Mouse (Mus musculus): Measurements from ENCODE around the gene Cpne2.
A peak's percentile ranks its signal among the peaks of the same experiment; 100 is the strongest.

The Cpne2 gene

DNA sequence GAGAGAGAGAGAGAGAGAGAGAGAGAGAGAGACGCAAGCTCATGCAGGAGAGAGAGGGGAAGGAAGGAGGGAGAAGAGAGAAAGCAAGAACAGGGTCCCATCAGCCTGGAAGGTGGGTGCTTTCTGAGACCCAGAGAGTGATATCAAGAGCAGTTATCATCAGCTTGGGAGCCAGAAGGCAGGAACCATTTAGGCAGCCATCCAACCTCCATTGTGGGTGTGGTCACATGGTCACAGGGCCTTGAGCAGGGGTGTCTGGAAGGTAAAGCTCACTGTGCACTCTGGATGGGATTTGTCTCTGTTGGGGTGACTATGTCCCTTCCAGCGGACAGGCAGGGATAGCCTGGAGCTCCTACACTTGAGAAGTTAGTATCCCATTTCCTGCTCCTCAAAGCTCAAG is 7.2 kb downstream of the Cpne2 start:
- DNase-seq, result no peak

DNA sequence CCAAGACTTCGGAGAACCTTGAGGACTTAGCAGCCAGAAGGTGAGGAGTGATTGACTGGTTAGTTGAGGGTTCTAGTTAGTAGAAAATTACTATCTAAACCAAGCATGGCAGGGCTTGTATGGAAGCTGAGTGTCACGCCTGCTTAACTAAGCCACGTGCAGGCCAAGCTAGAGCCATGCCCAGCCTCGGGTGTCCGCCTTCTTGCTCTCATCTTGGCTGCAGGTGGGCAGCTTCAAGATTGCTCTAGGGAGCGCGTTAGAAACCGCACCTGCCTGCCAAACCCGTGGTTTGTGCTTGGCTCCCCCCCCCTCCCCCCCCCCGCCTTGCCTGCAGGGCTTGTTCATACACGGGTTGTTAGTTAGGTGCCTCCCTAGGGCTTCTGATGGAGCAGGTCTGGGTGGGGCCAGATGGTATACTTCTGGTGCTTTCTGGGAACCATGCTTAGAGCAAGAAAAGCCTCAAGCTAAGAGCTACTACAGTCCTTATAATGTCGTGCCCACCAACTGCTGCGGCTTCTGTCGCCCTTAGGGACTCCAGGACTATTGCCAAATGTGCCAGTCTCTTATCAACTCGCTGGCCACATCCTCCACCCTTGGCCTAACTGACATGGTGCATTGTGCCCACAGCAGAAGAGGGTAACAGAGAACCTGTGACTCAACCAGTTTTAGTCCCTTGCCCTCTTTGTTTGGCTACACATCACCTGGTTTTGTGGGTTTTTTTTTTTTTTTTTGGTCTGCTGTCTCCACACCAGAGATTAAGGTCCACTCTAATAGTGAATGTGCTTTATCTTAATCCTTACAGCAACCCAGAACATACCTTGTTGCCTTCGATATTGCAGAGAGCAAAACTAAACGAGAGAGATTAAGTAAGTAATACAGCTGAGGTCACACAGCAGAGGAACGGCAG is 8.4 kb downstream of the Cpne2 start:
- DNase-seq, result no peak

DNA sequence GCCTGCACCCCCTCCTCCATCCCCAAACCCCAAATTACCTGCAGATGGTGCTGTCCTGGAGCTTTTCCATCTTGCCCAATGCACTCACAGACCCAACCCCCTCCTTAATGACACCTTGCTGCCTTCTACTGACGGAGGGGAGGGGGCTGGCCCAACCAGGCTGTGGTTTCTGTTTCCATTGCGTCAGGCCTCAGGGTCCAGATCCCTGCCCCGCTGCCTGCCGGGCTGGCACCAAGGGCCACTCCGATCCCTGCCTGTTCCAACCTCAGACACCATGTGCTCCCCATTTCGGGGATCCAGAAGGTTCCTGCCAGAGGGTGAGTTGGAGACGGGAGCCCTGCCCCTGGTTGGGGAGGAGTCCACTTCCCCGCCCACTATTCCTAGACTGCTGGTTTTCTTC is 11.2 kb downstream of the Cpne2 start:
- no peak for DNase-seq

DNA sequence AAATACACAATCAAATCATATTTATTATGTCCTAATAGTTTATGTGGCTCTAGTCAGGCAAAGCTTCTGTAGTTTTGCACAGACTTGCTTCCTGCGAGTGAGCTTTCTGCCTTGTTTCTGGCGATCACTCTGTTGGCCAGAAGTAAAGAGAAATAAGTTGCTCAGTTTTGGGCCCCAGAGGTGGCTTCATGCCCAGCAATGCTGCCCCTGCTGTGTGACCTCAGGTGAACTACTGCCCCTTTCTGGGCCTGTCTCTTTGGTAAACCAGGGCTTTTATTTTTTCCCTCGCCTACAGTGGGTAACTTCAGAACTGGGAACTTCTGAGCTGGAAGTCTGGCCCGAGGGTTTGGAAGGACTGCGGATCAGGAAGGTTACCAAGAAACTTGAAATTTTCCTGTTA is 16.3 kb downstream of the Cpne2 start:
- DNase-seq, result no peak

DNA sequence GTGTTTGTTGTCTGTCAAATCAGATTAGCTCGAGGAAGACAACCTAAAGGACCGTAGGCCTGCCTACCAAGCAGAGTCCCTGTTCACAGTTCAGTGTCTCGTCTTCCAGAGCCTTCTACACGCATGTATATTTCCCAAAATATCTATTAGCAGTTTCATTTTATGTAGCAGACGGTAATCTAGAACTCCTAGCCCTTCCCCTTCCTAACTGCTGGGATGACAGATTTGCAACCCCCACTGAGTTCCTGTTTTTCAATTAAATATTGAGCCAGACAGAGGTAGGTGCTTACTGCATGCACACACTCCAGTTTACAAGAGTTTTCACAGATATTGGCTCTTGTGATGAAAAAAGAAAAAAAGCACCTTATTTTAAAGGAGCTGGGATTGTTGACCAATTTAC is 16.7 kb downstream of the Cpne2 start:
- DNase-seq, result no peak

DNA sequence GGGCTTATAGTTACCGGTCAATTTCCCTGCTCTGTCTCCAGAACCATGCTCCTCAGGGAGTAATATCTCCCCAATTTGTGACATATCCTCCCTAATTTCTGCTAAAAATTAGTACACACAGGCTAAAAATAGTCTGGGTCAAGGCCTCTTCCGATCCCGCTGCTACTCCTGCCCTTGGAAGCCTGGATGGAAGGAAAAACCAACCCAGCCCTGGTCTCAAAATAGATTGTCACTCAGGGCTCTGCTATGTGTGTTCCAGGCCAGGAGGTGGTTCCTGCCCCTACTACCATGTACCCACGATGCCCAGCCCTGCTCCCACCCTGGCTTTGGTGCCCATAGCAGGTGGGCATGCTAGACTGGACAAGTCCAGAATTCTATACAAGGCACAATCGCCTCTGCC is 17.2 kb downstream of the Cpne2 start:
- peak; percentile 17 to 20 for DNase-seq

DNA sequence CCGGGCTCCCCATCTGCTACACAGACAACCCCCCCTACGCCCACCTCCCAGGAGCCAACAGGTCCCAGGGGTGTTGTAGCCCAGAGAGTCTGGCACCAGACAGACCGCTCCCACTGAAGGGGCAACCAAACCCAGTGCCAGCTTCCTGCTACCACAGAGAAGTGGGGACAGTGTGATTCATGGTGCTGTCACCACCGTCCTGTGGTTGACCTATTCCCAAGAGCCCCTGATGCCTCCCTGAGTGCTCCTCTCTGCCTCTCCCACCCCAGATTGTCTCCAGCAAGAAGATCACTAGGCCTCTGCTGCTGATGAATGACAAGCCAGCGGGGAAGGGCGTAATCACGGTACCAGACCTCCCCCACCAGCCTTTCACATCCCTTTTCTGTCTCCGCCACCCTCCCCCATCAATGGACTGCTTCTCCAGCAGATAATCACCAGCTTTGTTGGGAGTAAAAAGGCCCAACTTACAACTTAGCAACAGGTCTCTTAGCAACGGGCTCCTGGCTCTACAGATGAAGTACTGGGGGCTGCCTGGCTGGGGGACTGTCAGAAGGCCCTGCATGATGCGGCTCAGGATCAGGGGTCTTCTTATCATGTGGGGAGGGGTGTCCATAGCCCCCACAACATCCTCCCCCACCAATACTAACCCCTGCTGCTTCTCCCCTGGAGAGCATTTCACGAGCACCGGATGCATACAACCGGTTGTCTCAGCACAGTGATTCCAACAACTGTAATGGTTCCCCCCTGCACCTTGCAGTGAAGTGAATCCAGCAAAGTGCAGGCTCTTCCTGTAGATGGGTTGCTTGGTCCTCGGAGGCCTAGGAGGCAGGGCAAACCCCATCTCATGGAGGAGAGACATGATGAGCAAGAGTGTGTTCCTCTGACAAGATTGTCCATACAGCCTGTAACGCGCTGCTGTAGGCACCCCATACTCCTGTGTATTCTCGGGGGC is 19.0 kb downstream of the Cpne2 start:
- no peak for DNase-seq

DNA sequence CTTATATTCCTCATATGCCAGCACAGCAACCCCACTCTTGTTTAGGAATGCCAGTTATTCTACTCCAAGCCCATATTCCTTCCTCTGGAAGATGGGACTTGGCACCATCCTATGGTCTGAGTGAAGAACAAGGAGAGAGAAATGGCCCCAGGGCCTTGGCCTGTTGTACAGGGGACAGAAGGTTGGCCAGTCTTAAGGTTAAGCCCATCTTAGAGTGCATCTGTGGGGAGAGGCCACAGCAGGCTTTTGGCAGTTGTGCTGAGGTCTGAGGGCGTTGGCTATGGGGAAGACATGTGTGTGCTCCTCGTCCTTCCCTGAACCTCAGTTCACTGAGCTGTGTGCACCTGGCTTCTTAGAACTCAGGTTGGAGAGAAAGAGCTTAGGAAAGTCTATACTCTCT is 19.9 kb downstream of the Cpne2 start:
- DNase-seq, result no peak

DNA sequence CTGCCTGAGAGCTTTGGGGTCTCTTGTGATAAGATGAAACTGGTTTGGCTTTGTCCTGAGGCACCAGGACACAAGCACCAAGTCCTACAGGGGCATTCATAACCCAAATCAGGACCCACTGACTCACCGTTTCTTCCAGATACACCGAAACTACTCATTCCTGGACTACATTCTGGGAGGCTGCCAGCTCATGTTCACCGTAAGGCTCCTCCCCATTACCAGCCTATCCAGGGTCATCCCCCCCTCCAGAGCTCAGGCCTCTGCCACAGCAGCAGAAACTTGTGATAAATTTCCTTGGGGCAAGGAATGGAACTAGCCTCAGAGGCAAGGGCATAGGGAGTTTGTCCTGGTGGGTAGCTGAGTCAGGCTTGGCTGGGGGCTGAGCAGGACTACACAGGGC is 24.5 kb downstream of the Cpne2 start:
- no peak for DNase-seq

DNA sequence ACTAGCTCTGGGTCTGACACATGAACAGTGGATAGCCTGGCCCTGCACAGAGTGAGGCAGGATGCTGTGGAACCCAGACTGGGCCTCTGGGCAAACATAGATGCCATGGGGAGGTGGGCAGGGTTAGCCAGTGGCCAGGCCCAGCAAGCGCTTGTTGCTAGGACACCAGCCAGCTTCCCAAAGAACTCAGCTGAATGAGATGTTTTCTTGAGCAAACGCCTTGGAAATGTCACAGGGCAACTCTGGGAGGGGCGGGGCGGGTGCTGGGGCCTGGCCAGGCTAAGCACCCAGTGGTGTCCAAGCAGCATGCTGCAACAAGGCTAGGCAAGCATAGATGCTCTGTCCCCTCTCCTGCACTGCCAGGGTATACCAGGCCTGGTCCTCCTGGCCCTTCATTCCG is 28.5 kb downstream of the Cpne2 start:
- no peak for DNase-seq

DNA sequence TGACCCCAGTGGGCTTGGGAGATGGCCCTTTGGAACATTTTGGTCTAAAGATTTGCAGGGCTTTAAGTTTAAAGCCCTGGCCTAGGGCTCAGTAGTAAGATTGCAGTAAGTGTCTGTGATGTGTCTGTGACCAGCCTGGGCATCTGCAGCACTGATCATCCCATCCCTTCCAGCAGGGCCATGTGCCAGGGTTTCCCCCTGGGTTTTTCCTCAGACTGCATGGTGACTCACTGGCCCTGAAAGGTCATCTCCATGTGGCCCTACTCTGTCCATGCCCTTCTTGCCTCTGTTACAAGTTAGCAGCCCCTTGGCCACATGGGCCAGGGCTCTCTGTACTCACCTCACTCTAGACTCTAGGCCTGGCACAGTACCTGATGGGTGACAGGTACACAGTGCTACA is 31.6 kb downstream of the Cpne2 start:
- no peak for DNase-seq

DNA sequence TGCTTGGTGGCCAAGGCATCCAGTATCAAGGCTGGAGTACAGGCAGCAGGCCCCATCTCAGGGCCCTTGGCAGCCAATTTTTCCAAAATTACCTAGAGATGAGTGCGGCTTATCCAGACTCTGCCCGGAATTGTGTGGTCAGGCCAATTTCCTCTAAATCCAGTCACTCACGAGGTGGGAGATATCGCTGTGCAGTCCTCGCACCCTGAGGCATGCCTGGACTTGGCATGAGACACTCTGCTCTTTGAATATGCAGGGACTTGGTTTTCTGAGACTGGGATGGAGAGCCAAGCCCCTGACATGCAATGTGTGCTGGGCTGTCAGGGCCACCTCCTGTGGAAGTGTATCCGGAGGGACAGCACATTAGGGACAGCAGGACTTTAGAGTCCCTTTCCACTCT is 33.2 kb downstream of the Cpne2 start:
- DNase-seq, result no peak

DNA sequence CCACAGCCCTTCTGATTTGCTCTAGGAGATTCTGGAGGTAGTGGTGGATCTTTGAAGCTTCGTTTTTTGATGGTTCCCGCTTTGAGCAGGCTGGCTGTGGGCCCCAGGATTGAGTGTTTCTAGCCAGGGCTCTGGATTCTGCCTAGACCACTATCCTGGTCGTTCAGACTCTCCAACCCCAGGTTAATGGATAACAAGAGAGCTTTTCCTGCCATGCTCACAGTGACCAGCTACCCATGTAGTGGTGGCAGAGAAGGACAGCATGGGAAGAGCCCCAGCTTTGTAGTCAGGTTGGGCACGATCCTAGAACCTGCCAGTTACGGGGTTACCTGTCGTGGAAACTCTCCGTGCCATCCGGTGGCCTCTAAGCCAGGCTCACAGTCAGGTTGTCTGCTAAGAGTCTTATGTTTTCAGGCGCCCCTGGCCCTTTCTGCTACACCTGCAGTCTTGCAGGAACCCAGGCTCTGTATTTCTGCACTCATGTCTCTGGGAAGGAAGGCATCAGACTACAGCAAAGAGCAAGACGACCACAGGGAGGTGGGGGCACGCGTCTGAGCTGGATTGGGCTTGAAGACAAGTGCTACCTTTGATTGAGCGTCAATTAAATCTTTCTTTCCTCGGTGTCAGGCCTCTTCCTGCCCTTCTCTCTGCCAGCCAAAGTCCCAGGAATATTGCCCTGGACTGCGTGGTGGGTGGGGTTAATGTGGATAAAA is 33.8 kb downstream of the Cpne2 start:
- DNase-seq, result peak; percentile 9 to 28

DNA sequence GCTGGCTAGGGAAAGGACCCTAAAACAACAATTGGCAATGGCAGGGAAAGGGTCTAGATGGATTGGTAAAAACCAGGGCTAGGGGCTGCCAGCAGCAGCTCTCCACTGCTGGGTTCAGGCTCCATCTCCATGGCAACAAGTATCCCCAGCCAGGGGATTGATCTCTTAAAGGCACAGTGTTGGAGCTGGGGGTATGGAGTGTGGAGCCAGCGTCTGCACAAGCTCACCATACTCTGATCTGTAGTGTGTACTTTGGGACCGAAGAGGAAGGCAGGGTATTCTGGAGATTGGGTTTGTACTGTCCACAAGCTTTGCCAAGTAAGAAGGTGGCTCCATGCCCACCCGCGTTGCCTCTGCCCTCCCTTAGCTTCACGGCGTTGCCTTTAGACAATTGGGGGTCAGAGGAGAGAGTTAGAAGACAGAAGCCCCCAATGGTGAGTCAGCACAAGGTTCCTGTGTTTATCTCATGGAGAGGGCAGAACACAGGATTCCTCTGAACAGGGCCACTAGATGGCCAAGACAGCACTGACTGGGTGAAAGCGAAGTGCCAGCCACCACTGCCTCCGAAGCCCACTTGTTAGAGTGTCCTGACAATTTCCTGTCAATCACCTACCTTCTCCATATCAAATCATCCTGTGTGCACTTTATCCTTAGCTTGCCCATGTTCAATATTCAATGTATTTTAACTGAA is 34.5 kb downstream of the Cpne2 start:
- DNase-seq, result no peak

DNA sequence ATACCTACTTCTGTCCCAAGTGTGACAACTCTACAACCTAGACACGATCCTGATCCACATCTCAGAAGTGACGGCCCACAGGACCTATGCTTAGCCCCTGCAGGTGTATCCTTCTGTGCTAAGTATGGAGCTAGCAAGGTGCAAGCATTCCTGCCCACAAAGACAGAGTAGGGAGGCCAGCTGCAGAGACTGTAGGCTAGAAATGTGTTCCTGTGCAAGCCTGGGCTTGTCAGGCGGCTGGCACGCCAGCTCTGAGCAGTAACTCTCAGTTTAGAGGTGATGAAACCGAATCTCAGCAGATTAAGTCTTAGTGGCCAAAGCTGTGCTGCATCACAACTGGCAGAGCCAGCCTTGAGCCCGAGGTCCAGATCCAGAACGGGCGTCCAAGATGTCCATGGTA is 35.3 kb downstream of the Cpne2 start:
- no peak for DNase-seq

DNA sequence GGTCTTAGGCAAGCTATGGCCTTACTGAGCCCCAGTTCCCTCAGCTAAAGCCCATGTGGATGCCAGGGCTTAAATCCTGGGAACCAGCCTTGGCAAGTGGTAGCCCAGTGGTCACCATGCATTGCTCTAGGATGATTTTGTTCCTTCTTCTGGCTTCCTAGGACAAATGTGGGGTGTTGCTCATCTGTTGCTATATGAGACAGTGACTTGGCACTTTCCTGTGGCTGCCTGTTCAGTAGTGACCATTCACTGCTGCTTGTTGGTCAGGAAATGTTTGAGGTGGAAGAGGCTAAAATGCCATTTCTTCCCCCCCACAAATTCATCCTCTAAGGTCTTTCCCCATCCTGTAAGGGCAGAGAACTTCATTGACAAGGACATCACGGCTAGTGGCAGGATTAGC is 36.6 kb downstream of the Cpne2 start:
- no peak for DNase-seq

DNA sequence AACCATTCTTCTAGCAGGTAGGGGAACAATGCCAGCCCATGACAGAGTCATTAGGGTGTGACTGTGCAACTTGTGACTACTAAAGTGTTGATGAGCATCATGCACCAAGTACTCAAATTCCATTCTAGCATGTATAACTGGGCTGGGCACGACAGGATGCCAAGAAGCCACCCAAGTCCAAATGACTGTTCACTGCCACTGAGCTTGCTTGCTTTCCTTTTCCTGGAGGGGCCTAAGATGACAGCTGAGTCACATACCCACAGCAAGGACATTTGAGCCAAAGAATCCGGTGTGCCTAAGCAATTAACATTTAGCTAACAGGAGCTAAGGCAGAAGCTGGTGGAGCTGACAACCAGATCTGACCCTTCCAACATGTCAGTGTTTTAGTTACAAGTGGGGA is 39.1 kb downstream of the Cpne2 start:
- no peak for DNase-seq

DNA sequence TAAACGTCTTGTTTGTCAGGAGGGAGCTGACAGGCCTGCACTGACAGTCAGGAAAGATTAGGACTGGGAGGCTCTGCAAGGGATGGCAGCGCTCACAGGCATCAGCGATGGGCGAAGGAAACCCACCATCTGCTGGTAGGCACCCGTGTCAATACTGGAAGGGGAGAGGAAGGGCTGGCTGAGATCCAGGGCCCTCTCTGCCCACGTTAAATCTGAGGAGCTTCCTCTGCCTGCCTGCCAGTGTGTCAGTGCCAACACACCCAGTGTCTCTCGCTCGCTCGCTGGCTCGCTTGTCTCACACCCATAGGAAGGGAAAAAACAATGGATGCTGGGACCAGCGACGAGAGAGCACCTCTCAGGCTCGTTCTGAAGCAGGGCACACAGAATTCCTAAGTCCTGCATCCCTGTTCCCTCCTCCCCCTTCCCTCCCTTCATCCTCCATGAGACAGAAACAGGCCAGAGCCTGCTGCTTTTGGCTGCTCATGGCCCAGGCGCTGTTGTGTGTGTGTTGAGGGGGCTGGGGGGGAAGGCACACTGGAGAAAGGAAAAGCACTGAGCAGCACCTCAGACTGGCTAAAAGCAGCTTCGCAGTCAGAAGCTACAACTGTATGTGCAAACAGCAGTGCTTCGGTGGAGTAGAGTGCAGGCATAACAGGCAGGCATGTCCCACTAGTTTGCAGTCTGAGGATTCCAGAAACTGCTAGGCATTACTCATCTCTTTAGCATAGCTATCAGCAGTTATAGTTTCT is 41.5 kb downstream of the Cpne2 start:
- no peak for DNase-seq

DNA sequence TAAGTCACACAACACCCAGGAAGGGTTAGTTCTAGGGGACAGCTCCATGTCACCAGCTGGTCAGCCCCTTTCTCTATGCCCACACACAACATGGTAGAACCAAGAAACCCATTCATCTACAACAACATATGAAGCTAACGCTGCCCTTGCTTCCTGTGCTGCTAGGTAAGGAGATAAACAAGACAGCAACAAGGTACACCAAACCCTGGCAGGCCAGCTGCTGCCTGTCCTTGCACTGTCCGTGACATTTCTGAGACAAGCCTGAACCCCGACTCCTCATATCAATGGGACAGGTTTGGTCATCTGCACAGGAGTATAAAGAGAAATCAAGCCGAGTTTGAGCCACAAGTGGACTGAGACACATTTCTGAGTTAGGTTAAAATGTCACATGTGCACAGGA is 42.4 kb downstream of the Cpne2 start:
- DNase-seq, result no peak

DNA sequence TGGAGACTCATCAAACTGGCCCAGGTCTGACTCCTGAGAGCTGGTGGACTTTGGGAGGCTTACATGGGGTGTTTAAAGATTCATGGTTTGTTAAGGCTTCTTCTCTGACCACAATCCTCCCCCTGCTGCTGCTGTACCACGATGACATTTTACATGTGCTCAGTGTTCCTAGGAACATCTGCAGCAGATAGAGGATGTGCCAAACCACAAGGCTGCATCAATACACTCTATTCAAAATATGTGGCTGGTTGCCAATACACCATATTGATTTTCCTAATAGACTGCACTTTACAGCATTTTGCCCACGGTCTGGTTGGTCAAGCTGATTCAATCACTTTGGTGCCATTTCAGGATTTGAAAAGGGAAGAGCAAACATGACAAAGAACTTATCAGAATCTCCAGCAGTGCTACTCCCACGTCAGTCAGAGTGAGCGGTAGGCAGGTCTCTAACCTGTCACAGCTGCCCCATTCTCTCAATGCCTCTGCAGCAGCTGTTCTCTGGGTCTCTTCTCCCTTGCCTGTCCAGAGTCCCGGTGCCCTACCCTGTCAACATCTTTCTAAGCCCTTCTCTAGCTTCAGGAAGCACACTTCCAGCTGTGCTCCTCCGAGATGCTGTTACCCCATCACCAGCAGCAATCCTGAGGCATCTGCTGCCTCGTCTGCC is 49.2 kb downstream of the Cpne2 start:
- no peak for DNase-seq

DNA sequence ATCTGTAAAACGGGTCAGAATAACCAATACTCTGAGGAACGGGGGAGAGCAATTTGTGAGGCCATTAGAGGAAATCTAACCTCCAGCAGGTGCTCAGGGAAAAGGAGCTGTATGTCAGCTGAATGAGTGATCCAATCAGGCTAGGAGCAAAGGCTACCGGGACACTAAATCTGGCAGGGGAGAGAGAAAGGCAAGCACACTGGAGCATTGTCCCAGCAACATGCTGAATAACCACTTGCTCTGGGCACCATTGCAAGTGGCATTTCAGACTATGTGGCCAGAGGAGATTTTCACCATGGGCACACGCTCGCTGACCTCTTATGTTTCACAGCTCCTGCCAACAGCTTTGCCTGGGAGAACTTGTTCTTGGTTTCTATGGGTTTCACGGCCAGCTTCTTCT is 49.8 kb downstream of the Cpne2 start:
- no peak for DNase-seq
